Mouse (Mus musculus): ENCODE measurements around the gene Klk12. TPM values are rescaled to one million over a fixed set of nuclear protein-coding genes. Genes with fewer than 3 reads are reported as not detected.
A peak's percentile ranks its signal among the peaks of the same experiment; 100 is the strongest.

The Klk12 gene
- total and polyA plus RNA-seq, 3 experiments = not detected

DNA sequence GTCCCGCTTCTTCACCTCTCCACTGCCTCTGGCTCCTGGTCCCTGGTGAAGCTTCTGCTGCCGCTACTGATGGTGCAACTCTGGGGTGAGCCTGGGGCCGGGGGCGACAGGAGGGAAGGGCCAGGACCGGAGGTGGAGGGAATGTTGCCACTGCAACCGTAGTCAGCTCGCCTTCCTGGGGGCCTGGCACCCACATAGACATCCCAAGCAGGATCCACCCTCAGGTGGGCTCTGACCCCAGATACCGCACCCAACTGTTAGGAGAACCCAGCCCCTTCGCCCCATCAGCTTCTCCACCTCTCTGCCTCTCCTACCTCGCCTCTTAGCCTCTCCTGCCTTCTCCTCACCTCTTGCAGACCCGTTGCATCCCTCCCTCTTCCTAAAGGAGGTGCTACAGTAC, 12.8 kb downstream of the Klk12 start:
- no peak overlapping the region for H3K4me3 ChIP-seq (replicated peaks in 1 of 3; ENCODE audit: low read depth in 2 of 3, low read length in 2 of 3, poor library complexity in 1 of 3)
- DNase-seq (ENCODE audit: extremely low read depth) = no peak
- H3K9me3 ChIP-seq (replicated peaks; ENCODE audit: low read length) = no peaks in the 10 kb centered on the region
- TF ChIP-seq USF2 (conservative IDR thresholded peaks at IDR 0.05; ENCODE audit: low read depth, low read length) (no peak), ZNF384 (IDR thresholded peaks at IDR 0.05; ENCODE audit: low read depth, low read length) (no peak), ZC3H11A (IDR thresholded peaks at IDR 0.05; ENCODE audit: low read depth, low read length) (no peak), RAD21 (IDR thresholded peaks at IDR 0.05; ENCODE audit: low read depth, low read length) (no peak), NELFE (IDR thresholded peaks at IDR 0.05; ENCODE audit: low read depth, low read length) (no peak), NRF1 (IDR thresholded peaks at IDR 0.05; ENCODE audit: low read depth, low read length) (no peak), CTCF (conservative IDR thresholded peaks at IDR 0.05 in 1 of 2, IDR thresholded peaks at IDR 0.05 in 1 of 2; ENCODE audit: low read depth in 2 of 2, low read length in 2 of 2) (no peak), HCFC1 (IDR thresholded peaks at IDR 0.05; ENCODE audit: low read depth, low read length) (no peak), MEF2A (IDR thresholded peaks at IDR 0.05; ENCODE audit: borderline replicate concordance, low read depth, low read length) (no peak), POLR2AphosphoS2 (IDR thresholded peaks at IDR 0.05; ENCODE audit: low read depth, low read length) (no peak), PAX5 (IDR thresholded peaks at IDR 0.05; ENCODE audit: low read length) (no peak), EP300 (IDR thresholded peaks at IDR 0.05; ENCODE audit: low read length) (no peak), E2F4 (IDR thresholded peaks at IDR 0.05; ENCODE audit: insufficient replicate concordance, low read depth, low read length) (no peak)
- peaks cover 88% of the 10 kb centered on the region for H3K27me3 ChIP-seq (replicated peaks)
- H3K36me3 ChIP-seq (replicated peaks in 1 of 2; ENCODE audit: control insufficient read depth in 1 of 2, insufficient read depth in 1 of 2, low read length in 1 of 2) = no peaks in the 10 kb centered on the region
- in situ Hi-C loops (cut with MboI; ENCODE audit: low pct_ligation_motif_present, low pct_unique_long_range_greater_than_20kb, low sequenced_read_pairs) (loop anchor here (5.0 to 25.0 kb wide), 2 partner anchors 99 to 294 kb away; partner anchors contain the start of gene Iglon5), dilution Hi-C loops (cut with MboI; ENCODE audit: extremely low pct_ligation_motif_present, extremely low pct_unique_long_range_greater_than_20kb, low sequenced_read_pairs) (no loop called here)
- no peaks in the 10 kb centered on the region for H3K79me2 ChIP-seq (replicated peaks; ENCODE audit: control insufficient read depth, extremely low read depth, insufficient read depth, poor library complexity, severe bottlenecking)
- no peak overlapping the region; the same call in 1 of the 2 replicates for H3K4me2 ChIP-seq (ENCODE audit: insufficient read depth, low read depth, poor library complexity, severe bottlenecking)
- no peak overlapping the region for H3K27ac ChIP-seq (ENCODE audit: insufficient read depth, low read depth)
- peaks cover 5 to 7% of the 10 kb centered on the region in 2 experiments; a peak in 1 of 4 replicates for H3K4me1 ChIP-seq (ENCODE audit: control insufficient read depth in 1 of 2, insufficient read depth in 2 of 2)
- H3K9ac ChIP-seq (ENCODE audit: insufficient read depth, low read depth) = no peak overlapping the region

DNA sequence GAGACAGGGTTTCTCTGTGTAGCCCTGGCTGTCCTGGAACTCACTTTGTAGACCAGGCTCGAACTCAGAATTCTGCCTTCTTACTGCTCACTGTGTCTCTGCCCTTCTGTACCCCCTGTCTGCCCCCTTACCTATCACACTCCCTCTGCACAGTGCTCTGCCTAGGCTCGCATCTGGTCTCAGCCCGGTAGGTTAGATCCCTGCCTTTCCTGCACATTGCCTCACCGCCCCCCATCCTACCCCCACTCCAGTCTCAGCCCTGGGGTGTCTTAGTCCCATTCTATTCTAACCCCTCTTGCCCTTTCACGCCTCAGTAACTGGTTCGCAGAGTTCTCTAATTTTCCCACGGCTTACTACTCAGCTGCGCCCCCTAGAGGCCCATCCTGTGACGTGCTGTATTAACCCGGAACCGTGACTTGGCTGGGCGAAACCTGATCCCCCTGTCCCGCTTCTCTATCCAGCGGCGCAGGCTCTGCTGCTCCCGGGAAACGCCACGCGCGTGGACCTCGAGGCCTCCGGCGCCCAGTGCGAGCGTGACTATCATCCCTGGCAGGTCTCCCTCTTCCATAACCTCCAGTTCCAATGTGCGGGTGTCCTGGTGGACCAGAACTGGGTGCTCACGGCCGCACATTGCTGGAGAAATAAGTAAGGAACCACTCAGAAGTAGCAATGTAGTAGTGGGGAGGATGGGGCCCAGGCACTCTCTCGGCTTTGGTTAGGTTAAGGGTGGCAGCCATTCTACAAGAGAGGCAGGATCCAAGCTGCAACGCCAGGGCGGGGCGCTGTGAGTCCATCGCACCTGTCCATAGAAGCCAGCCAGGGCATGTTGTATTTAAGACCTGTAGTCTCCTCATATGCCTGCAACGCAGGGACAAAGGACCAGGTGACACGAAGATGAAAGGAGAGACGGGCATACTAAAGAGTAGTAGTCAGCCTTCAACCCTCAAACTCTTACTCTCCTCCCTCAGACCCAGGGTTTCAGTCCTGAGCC, 13.9 kb downstream of the Klk12 start:
- in situ Hi-C loops (cut with MboI; ENCODE audit: low pct_ligation_motif_present, low pct_unique_long_range_greater_than_20kb, low sequenced_read_pairs) (loop anchor here (5.0 to 25.0 kb wide), 2 partner anchors 100 to 295 kb away; partner anchors contain the start of gene Iglon5), dilution Hi-C loops (cut with MboI; ENCODE audit: extremely low pct_ligation_motif_present, extremely low pct_unique_long_range_greater_than_20kb, low sequenced_read_pairs) (no loop called here)
- TF ChIP-seq RAD21 (IDR thresholded peaks at IDR 0.05; ENCODE audit: low read depth, low read length) = peak; percentile 8
- TF ChIP-seq TCF12 (IDR thresholded peaks at IDR 0.05; ENCODE audit: low read depth, low read length) = 0 out of 2 replicates have a peak, but pooled peaks have one; percentile 17
- TF ChIP-seq MAX (IDR thresholded peaks at IDR 0.05; ENCODE audit: low read length) = no peak
- no peak for TF ChIP-seq POLR2A (IDR thresholded peaks at IDR 0.05; ENCODE audit: low read depth, low read length)
- TF ChIP-seq ELF1 (IDR thresholded peaks at IDR 0.05; ENCODE audit: low read depth, low read length) = peak; percentile 86
- peak; percentile 44 to 80; a peak in 3 of 4 replicates for TF ChIP-seq CTCF (conservative IDR thresholded peaks at IDR 0.05 in 1 of 2, IDR thresholded peaks at IDR 0.05 in 1 of 2; ENCODE audit: low read depth in 2 of 2, low read length in 2 of 2)
- TF ChIP-seq SMC3 (IDR thresholded peaks at IDR 0.05; ENCODE audit: low read depth, low read length) = peak; percentile 43
- H3K9me3 ChIP-seq (replicated peaks; ENCODE audit: low read length) = no peaks in the 10 kb centered on the region
- H3K27me3 ChIP-seq (replicated peaks) = peaks cover 87% of the 10 kb centered on the region
- H3K79me2 ChIP-seq (replicated peaks; ENCODE audit: control insufficient read depth, extremely low read depth, insufficient read depth, poor library complexity, severe bottlenecking) = no peaks in the 10 kb centered on the region
- peak; percentile 64 for DNase-seq (ENCODE audit: extremely low read depth)
- H3K9ac ChIP-seq (ENCODE audit: insufficient read depth, low read depth) = no peak overlapping the region
- H3K4me3 ChIP-seq (replicated peaks in 1 of 3; ENCODE audit: low read depth in 2 of 3, low read length in 2 of 3, poor library complexity in 1 of 3) = peak overlapping the region in 1 of 3 experiments; percentile 41
- H3K27ac ChIP-seq (ENCODE audit: insufficient read depth, low read depth) = no peak overlapping the region
- H3K36me3 ChIP-seq (replicated peaks in 1 of 2; ENCODE audit: control insufficient read depth in 1 of 2, insufficient read depth in 1 of 2, low read length in 1 of 2) = no peaks in the 10 kb centered on the region
- H3K4me2 ChIP-seq (ENCODE audit: insufficient read depth, low read depth, poor library complexity, severe bottlenecking) = peak overlapping the region; percentile 60
- peaks cover 5 to 7% of the 10 kb centered on the region in 2 experiments; a peak in 1 of 4 replicates for H3K4me1 ChIP-seq (ENCODE audit: control insufficient read depth in 1 of 2, insufficient read depth in 2 of 2)

Measured in CH12.LX (cell line).